Mouse (Mus musculus): ENCODE results near the gene Kcnh1. TPM values are rescaled to one million over a fixed set of nuclear protein-coding genes. Genes with fewer than 3 reads are reported as not detected.

Kcnh1 gene
- polyA plus RNA-seq, 1 experiment from 2014 or later: 0.81 TPM

- H3K36me3 ChIP-seq (ENCODE audit: poor library complexity, severe bottlenecking): no peaks in the 10 kb centered on the region
- H3K4me1 ChIP-seq: no peaks in the 10 kb centered on the region
- H3K4me3 ChIP-seq: no peak overlapping the region
- H3K9ac ChIP-seq: no peak overlapping the region
- H3K9me3 ChIP-seq (replicated peaks): no peaks in the 10 kb centered on the region
- ATAC-seq: no peak
- no peak overlapping the region for H3K4me2 ChIP-seq
- H3K27ac ChIP-seq: no peak overlapping the region
- no peaks in the 10 kb centered on the region for H3K27me3 ChIP-seq
- WGBS: 82% methylated on average over 7 of the region's 7 CpGs
Measured at GRCm38 (mm10) chr1:192391041-192391440, 200.5 kb downstream of the Kcnh1 start.

GRCm38 (mm10) chr1:192392232-192392631, 201.7 kb downstream of the Kcnh1 start:
- no peak overlapping the region for H3K4me3 ChIP-seq
- no peak overlapping the region for H3K9ac ChIP-seq
- WGBS: 88% methylated on average over 2 of the region's 2 CpGs
- H3K27ac ChIP-seq: no peak overlapping the region
- no peaks in the 10 kb centered on the region for H3K36me3 ChIP-seq (ENCODE audit: poor library complexity, severe bottlenecking)
- no peak for ATAC-seq
- no peaks in the 10 kb centered on the region for H3K4me1 ChIP-seq
- no peak overlapping the region for H3K4me2 ChIP-seq
- H3K27me3 ChIP-seq: no peaks in the 10 kb centered on the region
- no peaks in the 10 kb centered on the region for H3K9me3 ChIP-seq (replicated peaks)

- Histone ChIP-seq H3K27me3 (no peaks in the 10 kb centered on the region), H3K27ac (no peak overlapping the region), H3K4me2 (no peak overlapping the region), H3K4me3 (no peak overlapping the region), H3K9ac (no peak overlapping the region), H3K4me1 (peaks cover 8% of the 10 kb centered on the region), H3K36me3 (ENCODE audit: poor library complexity, severe bottlenecking) (no peaks in the 10 kb centered on the region), H3K9me3 (replicated peaks) (no peaks in the 10 kb centered on the region)
- ATAC-seq: no peak
- 58% methylated on average over 14 of the region's 14 CpGs for WGBS
Measured at GRCm38 (mm10) chr1:192399667-192400490, 209.3 kb downstream of the Kcnh1 start.

GRCm38 (mm10) chr1:192400991-192401390, 210.4 kb downstream of the Kcnh1 start:
- no peak overlapping the region for H3K27ac ChIP-seq
- ATAC-seq: no peak
- WGBS: 47% methylated on average over 4 of the region's 4 CpGs
- H3K27me3 ChIP-seq: no peaks in the 10 kb centered on the region
- H3K36me3 ChIP-seq (ENCODE audit: poor library complexity, severe bottlenecking): no peaks in the 10 kb centered on the region
- H3K4me2 ChIP-seq: no peak overlapping the region
- H3K4me1 ChIP-seq: peaks cover 8% of the 10 kb centered on the region
- no peaks in the 10 kb centered on the region for H3K9me3 ChIP-seq (replicated peaks)
- H3K9ac ChIP-seq: no peak overlapping the region
- H3K4me3 ChIP-seq: no peak overlapping the region

- WGBS: 86% methylated on average over 8 of the region's 8 CpGs
- Histone ChIP-seq H3K9me3 (replicated peaks) (no peaks in the 10 kb centered on the region), H3K27me3 (no peaks in the 10 kb centered on the region), H3K4me2 (no peak overlapping the region), H3K9ac (no peak overlapping the region), H3K4me3 (no peak overlapping the region), H3K27ac (no peak overlapping the region), H3K4me1 (peaks cover 8% of the 10 kb centered on the region), H3K36me3 (ENCODE audit: poor library complexity, severe bottlenecking) (no peaks in the 10 kb centered on the region)
- ATAC-seq: no peak
Measured at GRCm38 (mm10) chr1:192402911-192403704, 212.5 kb downstream of the Kcnh1 start.

- no peak overlapping the region for H3K4me3 ChIP-seq
- no peaks in the 10 kb centered on the region for H3K27me3 ChIP-seq
- ATAC-seq: no peak
- H3K4me2 ChIP-seq: no peak overlapping the region
- H3K4me1 ChIP-seq: peaks cover 3% of the 10 kb centered on the region
- H3K9ac ChIP-seq: no peak overlapping the region
- H3K36me3 ChIP-seq (ENCODE audit: poor library complexity, severe bottlenecking): no peaks in the 10 kb centered on the region
- no peaks in the 10 kb centered on the region for H3K9me3 ChIP-seq (replicated peaks)
- no peak overlapping the region for H3K27ac ChIP-seq
- 83% methylated on average over 4 of the region's 4 CpGs for WGBS
Measured at GRCm38 (mm10) chr1:192405136-192405535, 214.6 kb downstream of the Kcnh1 start.

- no peaks in the 10 kb centered on the region for H3K27me3 ChIP-seq
- H3K4me2 ChIP-seq: no peak overlapping the region
- no peak overlapping the region for H3K27ac ChIP-seq
- no peak for ATAC-seq
- WGBS: 88% methylated on average over 5 of the region's 5 CpGs
- H3K4me3 ChIP-seq: no peak overlapping the region
- no peak overlapping the region for H3K9ac ChIP-seq
- H3K36me3 ChIP-seq (ENCODE audit: poor library complexity, severe bottlenecking): no peaks in the 10 kb centered on the region
- H3K4me1 ChIP-seq: no peaks in the 10 kb centered on the region
- no peaks in the 10 kb centered on the region for H3K9me3 ChIP-seq (replicated peaks)
Measured at GRCm38 (mm10) chr1:192406589-192406988, 216.0 kb downstream of the Kcnh1 start.

GRCm38 (mm10) chr1:192415813-192416212, 225.2 kb downstream of the Kcnh1 start:
- ATAC-seq: no peak
- no peak overlapping the region for H3K4me3 ChIP-seq
- H3K36me3 ChIP-seq (ENCODE audit: poor library complexity, severe bottlenecking): no peaks in the 10 kb centered on the region
- 63% methylated on average over 3 of the region's 3 CpGs for WGBS
- H3K9ac ChIP-seq: no peak overlapping the region
- H3K27ac ChIP-seq: no peak overlapping the region
- no peaks in the 10 kb centered on the region for H3K27me3 ChIP-seq
- no peak overlapping the region for H3K4me2 ChIP-seq
- H3K9me3 ChIP-seq (replicated peaks): no peaks in the 10 kb centered on the region
- H3K4me1 ChIP-seq: no peaks in the 10 kb centered on the region

- no peaks in the 10 kb centered on the region for H3K36me3 ChIP-seq (ENCODE audit: poor library complexity, severe bottlenecking)
- H3K27ac ChIP-seq: no peak overlapping the region
- no peak overlapping the region for H3K4me3 ChIP-seq
- ATAC-seq: peak; percentile 48; the same call in 1 of the 2 replicates
- H3K4me2 ChIP-seq: no peak overlapping the region
- WGBS: 68% methylated on average over 9 of the region's 9 CpGs
- no peak overlapping the region for H3K9ac ChIP-seq
- H3K4me1 ChIP-seq: no peaks in the 10 kb centered on the region
- H3K9me3 ChIP-seq (replicated peaks): no peaks in the 10 kb centered on the region
- H3K27me3 ChIP-seq: no peaks in the 10 kb centered on the region
Measured at GRCm38 (mm10) chr1:192416241-192416821, 225.8 kb downstream of the Kcnh1 start.

- Histone ChIP-seq H3K4me3 (no peak overlapping the region), H3K9ac (no peak overlapping the region), H3K36me3 (ENCODE audit: poor library complexity, severe bottlenecking) (no peaks in the 10 kb centered on the region), H3K27me3 (no peaks in the 10 kb centered on the region), H3K4me2 (no peak overlapping the region), H3K27ac (no peak overlapping the region), H3K9me3 (replicated peaks) (no peaks in the 10 kb centered on the region), H3K4me1 (no peaks in the 10 kb centered on the region)
- ATAC-seq: no peak
- 87% methylated on average over 5 of the region's 5 CpGs for WGBS
Measured at GRCm38 (mm10) chr1:192419176-192419575, 228.6 kb downstream of the Kcnh1 start.

- Histone ChIP-seq H3K27ac (no peak overlapping the region), H3K4me2 (no peak overlapping the region), H3K9ac (no peak overlapping the region), H3K4me3 (no peak overlapping the region), H3K36me3 (ENCODE audit: poor library complexity, severe bottlenecking) (no peaks in the 10 kb centered on the region), H3K9me3 (replicated peaks) (no peaks in the 10 kb centered on the region), H3K4me1 (no peaks in the 10 kb centered on the region), H3K27me3 (no peaks in the 10 kb centered on the region)
- WGBS: 94% methylated on average over 14 of the region's 14 CpGs
- ATAC-seq: no peak
Measured at GRCm38 (mm10) chr1:192421377-192422166, 231.0 kb downstream of the Kcnh1 start.

Data from forebrain, embryonic 13.5 days (tissue).